ENCODE assay signal across 10 mouse cellular contexts in genomic region chr6:39848766-39849165, GRCm38 (mm10). TPM values are rescaled to one million over a fixed set of nuclear protein-coding genes. Genes with fewer than 3 reads are reported as not detected.
A peak's percentile ranks its signal among the peaks of the same experiment; 100 is the strongest.
DNase-seq lines count a peak whose midpoint lies in the region; ATAC-seq and TF ChIP-seq lines count a peak whose summit lies in the region.
"Had no signal": no experiment of that assay in that cellular context is flagged by ENCODE, and none has a peak within 500 bp of the region (broad histone marks: within the 10 kb centered on the region; RNA-seq: fewer than 3 reads in every experiment).

No protein-coding gene starts in this region.

- intact Hi-C loops in gastrocnemius, postnatal 36 days (cut with DNase I): no loop called here

- in situ Hi-C loops in ES-E14 (cut with MboI; ENCODE audit: low sequenced_read_pairs in 2 of 2, unreplicated experiment in 2 of 2): no loop called here

- no peaks in the 10 kb centered on the region for H3K4me1 ChIP-seq in kidney, embryonic 14.5 days (ENCODE audit: control insufficient read depth, insufficient read depth, low read length)
- no peaks in the 10 kb centered on the region; a peak in 1 of 4 replicates for H3K4me1 ChIP-seq in ES-E14 (ENCODE audit: control insufficient read depth in 2 of 2, insufficient read depth in 2 of 2, low read length in 2 of 2, poor library complexity in 1 of 2)
- no peaks in the 10 kb centered on the region for H3K4me1 ChIP-seq in embryonic facial prominence, embryonic 10.5 days

- H3K27me3 ChIP-seq in kidney, embryonic 14.5 days (ENCODE audit: control insufficient read depth, insufficient read depth, low read length): no peaks in the 10 kb centered on the region
- H3K27me3 ChIP-seq in embryonic facial prominence, embryonic 10.5 days (replicated peaks; ENCODE audit: low read depth, poor library complexity, severe bottlenecking): no peaks in the 10 kb centered on the region

- H3K27ac ChIP-seq in kidney, embryonic 14.5 days (ENCODE audit: low read depth, low read length): no peak overlapping the region
- H3K27ac ChIP-seq in ES-E14 (ENCODE audit: insufficient read depth, low read depth, low read length, poor library complexity, severe bottlenecking): no peak overlapping the region
- no peak overlapping the region for H3K27ac ChIP-seq in embryonic facial prominence, embryonic 10.5 days (replicated peaks)

- H3K9ac ChIP-seq in kidney, embryonic 14.5 days (ENCODE audit: low read depth, low read length): no peak overlapping the region
- no peak overlapping the region for H3K9ac ChIP-seq in ES-E14 (ENCODE audit: insufficient read depth, low read depth, low read length, poor library complexity, severe bottlenecking)

- H3K36me3 ChIP-seq in kidney, embryonic 14.5 days (ENCODE audit: control insufficient read depth, insufficient read depth, low read length): no peaks in the 10 kb centered on the region
- H3K36me3 ChIP-seq in ES-E14 (ENCODE audit: control insufficient read depth, insufficient read depth, low read length, poor library complexity, severe bottlenecking): no peaks in the 10 kb centered on the region
- no peaks in the 10 kb centered on the region for H3K36me3 ChIP-seq in embryonic facial prominence, embryonic 10.5 days (replicated peaks)

- H3K4me2 ChIP-seq in kidney, embryonic 14.5 days (replicated peaks; ENCODE audit: low read depth, low read length): no peak overlapping the region

- WGBS in kidney, embryonic 14.5 days: 41% methylated on average over 7 of the region's 7 CpGs
- 34% methylated on average over 7 of the region's 7 CpGs for WGBS in embryonic facial prominence, embryonic 10.5 days

- peak; percentile 4 for DNase-seq in kidney, postnatal 10 days
- peak; percentile 44 for DNase-seq in A20 (ENCODE audit: low read depth, low spot score)
- DNase-seq in ES-E14 (ENCODE audit: low read depth, low spot score): peak; percentile 63
- peak; percentile 14 for DNase-seq in embryonic facial prominence, embryonic 10.5 days (ENCODE audit: low spot score)
- no peak for DNase-seq in yolk sac, embryonic 10.5 days (ENCODE audit: low spot score)
- no peak for DNase-seq in gastrocnemius, postnatal 36 days
- no peak for DNase-seq in layer of hippocampus, postnatal 36 days
- DNase-seq: cerebellum, adult 11 months; thymus, postnatal 25 days had no signal

- no peak for ATAC-seq in kidney, embryonic 14.5 days (ENCODE audit: low FRiP score, low TSS enrichment)

- no peak overlapping the region for H3K4me3 ChIP-seq in kidney, embryonic 14.5 days (ENCODE audit: low read length)
- H3K4me3 ChIP-seq in ES-E14 (ENCODE audit: insufficient read depth in 1 of 2, low read depth in 1 of 2, low read length in 2 of 2, poor library complexity in 1 of 2, severe bottlenecking in 1 of 2): peak overlapping the region in 1 of 2 experiments; percentile 14; a peak in 1 of 4 replicates
- H3K4me3 ChIP-seq in embryonic facial prominence, embryonic 10.5 days: no peak overlapping the region

- no peaks in the 10 kb centered on the region for H3K9me3 ChIP-seq in kidney, embryonic 14.5 days (ENCODE audit: control insufficient read depth, low read length)
- H3K9me3 ChIP-seq in ES-E14 (ENCODE audit: control insufficient read depth, insufficient read depth, low read depth, low read length): no peaks in the 10 kb centered on the region
- no peaks in the 10 kb centered on the region for H3K9me3 ChIP-seq in embryonic facial prominence, embryonic 10.5 days

TF ChIP-seq in ES-E14, 5 proteins besides CTCF, POLR2A, EP300 and RAD21:
- TF ChIP-seq CHD2 (IDR thresholded peaks at IDR 0.05; ENCODE audit: low read depth, low read length): no peak
- peak; percentile 66; the same call in 1 of the 2 replicates for TF ChIP-seq ZC3H11A (IDR thresholded peaks at IDR 0.05; ENCODE audit: borderline replicate concordance, low read depth, low read length)
- TF ChIP-seq MAFK (IDR thresholded peaks at IDR 0.05; ENCODE audit: insufficient read depth, low read depth, low read length): peak; percentile 48; the same call in 1 of the 2 replicates

RNA-seq across cellular contexts. Expression of gene Tmem178b, which starts 24.3 kb away (rescaled TPM):
- 0.15 TPM in 1 of 2 replicates, not detected in the other for polyA plus RNA-seq in kidney, embryonic 14.5 days (2014; fragmentation: Nextera tagmentation; extraction: Ambion mirVana)
- 0.04 and 0.32 TPM in 2 replicates for total RNA-seq in ES-E14 (2012; rRNA removed)
- polyA plus RNA-seq in embryonic facial prominence, embryonic 10.5 days (2016; fragmentation: Nextera tagmentation; extraction: Ambion mirVana): 1.5 TPM in 2 replicates
- total RNA-seq in gastrocnemius, postnatal 36 days (2021): 1 to 10 TPM; 2.2 to 2.3 TPM
- 100 to 1,000 TPM; 167 to 171 TPM for total RNA-seq in layer of hippocampus, postnatal 36 days (2021)

RNA-seq across cellular contexts. Expression of gene Mrps33, which starts 38.0 kb away (rescaled TPM):
- 208 and 276 TPM in 2 replicates for polyA plus RNA-seq in kidney, embryonic 14.5 days (2014; fragmentation: Nextera tagmentation; extraction: Ambion mirVana)
- 69.7 and 88.6 TPM in 2 replicates for total RNA-seq in ES-E14 (2012; rRNA removed)
- polyA plus RNA-seq in embryonic facial prominence, embryonic 10.5 days (2016; fragmentation: Nextera tagmentation; extraction: Ambion mirVana): 205 and 207 TPM in 2 replicates
- 10 to 100 TPM; 52.9 to 57.6 TPM for total RNA-seq in gastrocnemius, postnatal 36 days (2021)
- total RNA-seq in layer of hippocampus, postnatal 36 days (2021): 100 to 1,000 TPM; 106 to 107 TPM

Comparison
In these comparisons a context has a peak if more than half of its experiments do, and no peak if none do; other contexts are left out.
1. DNase-seq: peak in kidney, postnatal 10 days (single experiment), A20 (single experiment), ES-E14 (single experiment) and embryonic facial prominence, embryonic 10.5 days (single experiment); none in yolk sac, embryonic 10.5 days (single experiment), gastrocnemius, postnatal 36 days (0 of 2) and layer of hippocampus, postnatal 36 days (0 of 2).
2. RNA of gene Tmem178b, which starts 24.3 kb away (total RNA-seq): 167 to 171 TPM in layer of hippocampus, postnatal 36 days; 2.2 to 2.3 TPM in gastrocnemius, postnatal 36 days and 0.04 to 0.32 TPM in ES-E14; every median in the first group is over 10 times any median in the second.